Mouse (Mus musculus): ENCODE results near the gene Otos. TPM values are rescaled to one million over a fixed set of nuclear protein-coding genes. Genes with fewer than 3 reads are reported as not detected.

Otos gene
- total RNA-seq, 2 experiments from 2014 or later = not detected

- no peak for DNase-seq
- intact Hi-C loops (cut with DNase I) = loop anchor here (10.0 kb wide), 1 partner anchor 701 kb away; no protein-coding TSS in a partner anchor
Observed at GRCm38 (mm10) chr1:92616046-92616445, 32.6 kb downstream of the Otos start.

GRCm38 (mm10) chr1:92614516-92614915 lies 34.1 kb downstream of the Otos start:
- intact Hi-C loops (cut with DNase I) = loop anchor here (10.0 kb wide), 1 partner anchor 700 kb away; no protein-coding TSS in a partner anchor
- DNase-seq = no peak

- no peak for DNase-seq
- intact Hi-C loops (cut with DNase I) = loop anchor here (2.0 to 10.0 kb wide), 2 partner anchors 36 to 698 kb away; partner anchors contain the start of gene Otos
Observed at GRCm38 (mm10) chr1:92613175-92613574, 35.5 kb downstream of the Otos start.

- no peak for DNase-seq
- intact Hi-C loops (cut with DNase I) = loop anchor here (2.0 to 10.0 kb wide), 2 partner anchors 90 to 696 kb away; no protein-coding TSS in a partner anchor
Observed at GRCm38 (mm10) chr1:92611008-92611407, 37.6 kb downstream of the Otos start.

GRCm38 (mm10) chr1:92607711-92608110 lies 40.9 kb downstream of the Otos start:
- no peak for DNase-seq
- intact Hi-C loops (cut with DNase I) = no loop called here

- DNase-seq = no peak
- intact Hi-C loops (cut with DNase I) = no loop called here
Observed at GRCm38 (mm10) chr1:92605482-92605881, 43.2 kb downstream of the Otos start, which contains the start of gene Olfr1410. TSS of gene Olfr1410 (plus strand) at chr1:92605782.

- DNase-seq = no peak
- intact Hi-C loops (cut with DNase I) = no loop called here
Observed at GRCm38 (mm10) chr1:92596019-92596418, 52.6 kb downstream of the Otos start.

Other genes with a start within 250 kb of the Otos start
- gene Ndufa10, start 175.0 kb downstream of the Otos start, total RNA-seq (2021) = 100 to 1,000 TPM; 447 to 473 TPM
- gene Olfr1416, start 163.7 kb downstream of the Otos start, total RNA-seq (2021) = not detected
- not detected for gene Olfr1415, start 152.7 kb downstream of the Otos start, total RNA-seq (2021)
- gene Olfr1414, start 130.2 kb downstream of the Otos start, total RNA-seq (2021) = not detected
- gene Olfr1413, start 77.5 kb downstream of the Otos start, total RNA-seq (2021) = not detected
- gene Olfr1412, start 63.1 kb downstream of the Otos start, total RNA-seq (2021) = not detected
- not detected for gene Olfr1411, start 54.4 kb downstream of the Otos start, total RNA-seq (2021)
- gene Olfr1410, start 43.1 kb downstream of the Otos start, total RNA-seq (2021) = not detected
- not detected for gene Olfr12, start 31.1 kb downstream of the Otos start, total RNA-seq (2021)
- 100 to 1,000 TPM; 170 to 184 TPM for gene Cops9, start 6.9 kb downstream of the Otos start, total RNA-seq (2021)
- gene Gpc1, start 182.8 kb upstream of the Otos start, total RNA-seq (2021) = 100 to 1,000 TPM; 244 to 266 TPM